Mouse (Mus musculus) testis, adult 2 months (tissue): Measurements from ENCODE around the gene Olfr123. TPM values are rescaled to one million over a fixed set of nuclear protein-coding genes. Genes with fewer than 3 reads are reported as not detected.

Experiments used
- H3K27ac ChIP-seq: fragments of 200-500 bp; 2 replicates; pipeline ENCODE4 v1.5.1; 2012; ENCODE audit warnings: low read depth, low read length; ENCODE audit not compliant: control insufficient read depth, insufficient read depth
- H3K27me3 ChIP-seq: fragments of 200-500 bp; 2 replicates; pipeline ENCODE4 v1.6.1; 2012; ENCODE audit warnings: mild to moderate bottlenecking, low read length, moderate library complexity; ENCODE audit not compliant: control insufficient read depth, insufficient read depth
- H3K36me3 ChIP-seq: fragments of 200-500 bp; 2 replicates; pipeline ENCODE4 v1.6.1; 2012; ENCODE audit warnings: mild to moderate bottlenecking, low read length; ENCODE audit not compliant: control insufficient read depth, insufficient read depth
- H3K4me1 ChIP-seq: fragments of 200-500 bp; 2 replicates; pipeline ENCODE4 v1.6.1; 2012; ENCODE audit warnings: low read length; ENCODE audit not compliant: control insufficient read depth, insufficient read depth
- H3K4me3 ChIP-seq: fragments of 200-500 bp; 2 replicates; pipeline ENCODE4 v1.5.1; 2012; ENCODE audit warnings: low read depth, mild to moderate bottlenecking, low read length, moderate library complexity, mixed read lengths; ENCODE audit not compliant: control insufficient read depth
- CTCF ChIP-seq: fragments of 200-500 bp; IDR thresholded peaks from 2 replicates; pipeline ENCODE4 v1.5.1; 2012; ENCODE audit warnings: low read depth, mild to moderate bottlenecking, inconsistent platforms, low read length, moderate library complexity; ENCODE audit not compliant: control insufficient read depth, insufficient read depth, insufficient replicate concordance
- POLR2A ChIP-seq: fragments of 200-500 bp; IDR thresholded peaks from 2 replicates; pipeline ENCODE4 v1.6.1; 2012; ENCODE audit warnings: low read depth, mild to moderate bottlenecking, inconsistent platforms, low read length, moderate library complexity; ENCODE audit not compliant: control insufficient read depth
- polyA plus RNA-seq: library from polyadenylated mRNA; depleted of rRNA; stranded (reverse); fragments of >200 nt; gene quantifications from 2 replicates; pipeline ENCODE4 v1.2.3, GENCODE M21; 2012; rRNA removed

The Olfr123 gene
- 0.15 TPM in 1 of 2 replicates, not detected in the other for polyA plus RNA-seq

DNA sequence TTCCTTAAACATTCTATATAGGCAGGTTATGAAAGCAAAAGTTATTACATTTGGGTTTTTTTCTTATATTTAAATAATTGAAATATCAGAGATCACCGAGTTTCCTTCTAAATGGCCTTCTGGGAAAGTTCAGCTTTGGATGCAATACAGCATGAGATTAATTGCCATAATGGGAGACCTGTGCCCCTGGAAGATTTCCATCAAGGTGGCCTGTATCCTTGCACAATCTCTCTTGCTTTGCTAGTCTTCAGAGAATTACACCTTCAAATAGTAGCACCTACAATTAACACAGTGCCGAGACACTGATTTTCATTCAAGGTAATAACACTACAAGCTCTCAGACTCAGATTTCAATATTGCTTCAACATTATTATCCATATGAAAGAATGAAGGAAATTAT is at the start of gene Olfr123:
Gene Olfr123 (plus strand): TSS at position 301 of the 400 bp plus-strand sequence.
- H3K27me3 ChIP-seq = no peaks in the 10 kb centered on the region
- no peak within 1 kb of the TSS for H3K4me3 ChIP-seq
- H3K27ac ChIP-seq = no peak within 1 kb of the TSS
- no peaks in the 10 kb centered on the region for H3K4me1 ChIP-seq
- no peak for TF ChIP-seq CTCF
- no peak for TF ChIP-seq POLR2A
- no peaks in the 10 kb centered on the region for H3K36me3 ChIP-seq

DNA sequence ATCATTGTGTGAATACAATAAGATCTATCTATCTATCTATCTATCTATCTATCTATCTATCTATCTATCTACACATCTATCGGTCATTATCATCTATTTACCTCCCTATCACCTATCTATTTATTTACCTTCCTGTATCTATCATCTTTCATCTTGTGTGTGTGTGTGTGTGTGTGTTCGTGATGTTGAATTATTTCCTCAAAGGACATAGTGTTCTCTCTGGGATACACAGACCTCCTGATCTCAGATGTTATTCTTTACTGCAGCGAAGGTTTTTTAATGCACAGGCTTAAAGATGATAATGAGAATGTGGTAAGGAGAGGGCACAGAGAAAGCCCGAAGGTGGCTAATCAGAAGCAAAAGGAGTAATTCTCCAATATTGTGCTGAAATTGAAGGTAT is 25.0 kb upstream of the Olfr123 start, which contains the start of gene Olfr122:
Gene Olfr122 (plus strand): TSS at position 301 of the 400 bp plus-strand sequence.
- H3K4me3 ChIP-seq = no peak within 1 kb of the TSS
- no peaks in the 10 kb centered on the region for H3K36me3 ChIP-seq
- H3K27ac ChIP-seq = no peak within 1 kb of the TSS
- H3K27me3 ChIP-seq = no peaks in the 10 kb centered on the region
- no peaks in the 10 kb centered on the region for H3K4me1 ChIP-seq
- TF ChIP-seq CTCF = no peak
- TF ChIP-seq POLR2A = no peak

DNA sequence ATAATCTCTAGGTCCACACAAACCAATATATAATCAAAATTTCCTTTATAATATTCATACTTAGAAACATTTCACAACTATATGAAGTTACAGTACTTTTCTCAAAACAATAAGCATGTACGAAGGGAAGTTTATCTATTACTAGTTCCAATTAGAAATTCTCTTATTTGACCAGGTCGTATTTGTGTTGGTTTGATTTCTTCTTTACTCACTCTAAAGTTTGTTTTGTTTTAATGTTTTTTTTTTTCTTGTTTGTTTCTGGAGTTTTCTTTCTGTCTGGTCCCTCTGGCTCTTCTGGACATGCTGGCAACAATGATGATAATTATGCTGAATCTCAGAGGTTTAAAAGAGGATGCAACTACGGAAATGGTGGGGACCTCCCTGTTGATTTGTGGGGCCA is 6.3 kb downstream of the Olfr123 start, which contains the start of gene Olfr124:
Gene Olfr124 (plus strand): TSS at position 301 of the 400 bp plus-strand sequence.
- H3K27ac ChIP-seq = no peak within 1 kb of the TSS
- no peaks in the 10 kb centered on the region for H3K27me3 ChIP-seq
- no peak within 1 kb of the TSS for H3K4me3 ChIP-seq
- no peaks in the 10 kb centered on the region for H3K4me1 ChIP-seq
- no peak for TF ChIP-seq POLR2A
- TF ChIP-seq CTCF = no peak
- no peaks in the 10 kb centered on the region for H3K36me3 ChIP-seq

DNA sequence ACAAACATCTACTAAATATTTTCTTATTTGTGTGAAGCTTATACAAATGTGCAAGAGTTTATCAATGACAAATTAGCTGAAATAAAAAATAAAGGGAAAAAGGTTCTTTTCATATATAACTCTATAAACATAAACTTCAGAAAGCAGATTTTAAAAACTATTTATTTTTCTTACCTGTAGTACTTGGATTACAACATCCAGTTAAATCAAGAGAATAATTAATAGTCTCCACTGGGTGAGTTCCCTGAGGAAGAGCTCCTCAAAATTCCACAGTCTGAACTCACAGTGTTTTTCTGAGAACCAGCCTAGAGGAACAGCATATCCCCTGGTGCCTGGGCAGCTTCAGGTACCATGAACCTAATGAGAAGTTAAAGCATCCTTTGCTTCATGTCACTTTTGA is 39.3 kb downstream of the Olfr123 start, which contains the start of gene Olfr125:
Gene Olfr125 (plus strand): TSS at position 301 of the 400 bp plus-strand sequence.
- Histone ChIP-seq H3K4me1 (no peaks in the 10 kb centered on the region), H3K4me3 (no peak within 1 kb of the TSS), H3K27ac (no peak within 1 kb of the TSS), H3K27me3 (no peaks in the 10 kb centered on the region), H3K36me3 (no peaks in the 10 kb centered on the region)
- TF ChIP-seq CTCF = no peak
- TF ChIP-seq POLR2A = no peak

DNA sequence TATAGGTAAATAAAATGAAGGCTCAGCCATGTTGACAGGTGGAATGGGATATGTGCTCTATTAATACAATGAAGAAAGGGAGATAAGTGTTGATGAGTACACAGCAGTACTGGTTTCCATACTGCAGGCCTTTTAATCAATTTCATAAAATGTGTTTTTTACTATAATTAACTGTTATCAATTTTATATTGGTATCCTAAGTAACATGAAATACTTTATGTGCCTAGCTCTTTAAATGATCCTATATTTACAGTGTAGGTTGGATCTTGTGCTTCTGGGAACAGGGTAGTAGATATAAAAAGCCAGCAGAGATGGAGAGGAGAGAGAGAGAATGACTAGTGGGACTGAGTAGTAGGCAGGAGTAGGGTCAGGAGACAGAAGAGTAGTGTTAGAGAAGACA is 53.9 kb downstream of the Olfr123 start, which contains the start of gene Olfr126:
Gene Olfr126 (plus strand): TSS at position 301 of the 400 bp plus-strand sequence.
- Histone ChIP-seq H3K27me3 (no peaks in the 10 kb centered on the region), H3K27ac (no peak within 1 kb of the TSS), H3K4me3 (no peak within 1 kb of the TSS), H3K4me1 (no peaks in the 10 kb centered on the region), H3K36me3 (no peaks in the 10 kb centered on the region)
- TF ChIP-seq CTCF (no peak), POLR2A (no peak)

Other genes starting within 250 kb of the Olfr123 start
- 19.3 and 26.9 TPM in 2 replicates for gene Olfr112, start 224.1 kb upstream of the Olfr123 start, polyA plus RNA-seq
- gene Olfr113, start 215.9 kb upstream of the Olfr123 start, polyA plus RNA-seq = not detected in 2 replicates
- gene Olfr114, start 200.8 kb upstream of the Olfr123 start, polyA plus RNA-seq = not detected in 2 replicates
- 0.11 TPM in 1 of 2 replicates, not detected in the other for gene Olfr115, start 166.4 kb upstream of the Olfr123 start, polyA plus RNA-seq
- 0.11 TPM in 1 of 2 replicates, not detected in the other for gene Olfr116, start 166.3 kb upstream of the Olfr123 start, polyA plus RNA-seq
- gene Olfr117, start 129.7 kb upstream of the Olfr123 start, polyA plus RNA-seq = not detected in 2 replicates
- not detected in 2 replicates for gene Olfr118, start 126.5 kb upstream of the Olfr123 start, polyA plus RNA-seq
- gene Olfr119, start 97.0 kb upstream of the Olfr123 start, polyA plus RNA-seq = not detected in 2 replicates
- not detected in 2 replicates for gene Olfr120, start 71.7 kb upstream of the Olfr123 start, polyA plus RNA-seq
- not detected in 2 replicates for gene Olfr121, start 44.7 kb upstream of the Olfr123 start, polyA plus RNA-seq
- gene Olfr122, start 24.9 kb upstream of the Olfr123 start, polyA plus RNA-seq = not detected in 2 replicates
- gene Olfr124, start 6.4 kb downstream of the Olfr123 start, polyA plus RNA-seq = not detected in 2 replicates
- gene Olfr125, start 39.4 kb downstream of the Olfr123 start, polyA plus RNA-seq = not detected in 2 replicates
- 0.47 and 0.96 TPM in 2 replicates for gene Olfr126, start 54.0 kb downstream of the Olfr123 start, polyA plus RNA-seq
- 1.9 and 2.9 TPM in 2 replicates for gene Olfr127, start 106.9 kb downstream of the Olfr123 start, polyA plus RNA-seq
- 3.7 and 5.5 TPM in 2 replicates for gene Olfr128, start 127.0 kb downstream of the Olfr123 start, polyA plus RNA-seq
- 0.75 and 1.3 TPM in 2 replicates for gene Olfr761, start 159.6 kb downstream of the Olfr123 start, polyA plus RNA-seq